Mouse (Mus musculus) neural tube, embryonic 12.5 days (tissue): ENCODE data around the gene Mpdz. TPM values are rescaled to one million over a fixed set of nuclear protein-coding genes. Genes with fewer than 3 reads are reported as not detected.

Experiments used
- ATAC-seq: fragments of 200-750 bp; cut with Nextera tagmentation; 2 replicates; pipeline ENCODE4 v1.8.0; 2017; ENCODE audit warnings: low read depth, mild to moderate bottlenecking, moderate TSS enrichment, moderate library complexity; ENCODE audit not compliant: low FRiP score
- H3K27ac ChIP-seq: fragments of 300-500 bp; sonication (generic); 2 replicates; pipeline ENCODE4 v1.5.1; 2016
- H3K27me3 ChIP-seq: fragments of 300-500 bp; sonication (generic); replicated peaks from 2 replicates; pipeline ENCODE4 v1.6.1; 2016; ENCODE audit warnings: mild to moderate bottlenecking
- H3K36me3 ChIP-seq: fragments of 300-500 bp; sonication (generic); 2 replicates; pipeline ENCODE4 v1.6.1; 2016; ENCODE audit warnings: mild to moderate bottlenecking
- H3K4me1 ChIP-seq: fragments of 300-500 bp; sonication (generic); 2 replicates; pipeline ENCODE4 v1.6.1; 2016
- H3K4me2 ChIP-seq: fragments of 300-500 bp; sonication (generic); replicated peaks from 2 replicates; pipeline ENCODE4 v1.6.1; 2016; ENCODE audit warnings: mild to moderate bottlenecking
- H3K4me3 ChIP-seq: fragments of 300-500 bp; sonication (generic); 2 replicates; pipeline ENCODE4 v1.5.1; 2016
- H3K9ac ChIP-seq: fragments of 300-500 bp; sonication (generic); 2 replicates; pipeline ENCODE4 v1.6.1; 2016; ENCODE audit warnings: mild to moderate bottlenecking
- H3K9me3 ChIP-seq: fragments of 300-500 bp; sonication (generic); 2 replicates; pipeline ENCODE4 v1.6.1; 2016; ENCODE audit warnings: mild to moderate bottlenecking
- WGBS: fragments of 180-500 bp; shearing (Covaris S2); methylation state at CpG from one replicate; pipeline ENCODE4 v1.1.7; 2016; 5-methylcytosine and 5-hydroxymethylcytosine counted together
- polyA plus RNA-seq: library from polyadenylated mRNA; unstranded; fragments of >200 nt; fragmentation: Nextera tagmentation; extraction: Ambion mirVana; gene quantifications from 2 replicates; pipeline ENCODE4 v1.2.1, GENCODE M21; 2016

Mpdz gene
- polyA plus RNA-seq, 1 experiment from 2014 or later = 32.5 TPM

DNA sequence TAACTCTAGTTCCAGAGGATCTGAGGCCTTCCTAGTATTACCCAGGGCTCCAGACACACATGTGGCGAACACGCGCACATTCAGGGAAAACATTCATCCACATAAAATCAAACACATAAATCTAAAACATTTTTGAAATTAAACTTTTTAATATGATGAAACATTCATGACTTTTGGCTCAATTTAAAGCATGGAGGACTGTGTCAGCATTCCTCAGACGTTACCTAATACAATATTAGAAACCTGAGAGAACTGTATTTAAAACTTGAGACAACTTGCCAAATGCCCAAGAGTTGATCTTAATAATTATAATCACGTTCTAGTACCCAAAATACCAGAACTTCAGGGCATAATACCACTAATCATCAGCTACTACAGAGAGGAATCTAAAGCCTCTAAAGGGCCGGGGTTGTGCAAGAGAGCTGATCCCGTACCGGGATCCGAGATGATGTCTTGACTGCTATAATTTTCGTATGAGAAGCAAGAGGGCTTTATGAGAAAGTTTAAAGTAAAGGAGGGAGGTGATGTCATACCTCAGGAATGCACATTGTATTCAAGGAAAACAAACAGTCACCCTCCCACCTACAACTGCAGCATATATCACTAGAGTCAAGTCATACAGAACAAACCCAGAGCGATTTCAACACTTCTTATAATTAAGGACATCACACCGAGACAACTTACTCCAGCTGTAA is 133.0 kb downstream of the Mpdz start:
- no peak overlapping the region for H3K27ac ChIP-seq
- H3K4me1 ChIP-seq = no peaks in the 10 kb centered on the region
- H3K4me2 ChIP-seq = no peak overlapping the region
- WGBS = 84% methylated on average over 12 of the region's 12 CpGs
- H3K27me3 ChIP-seq = no peaks in the 10 kb centered on the region
- H3K4me3 ChIP-seq = no peak overlapping the region
- ATAC-seq = no peak
- H3K9ac ChIP-seq = no peak overlapping the region
- peaks cover 10% of the 10 kb centered on the region for H3K36me3 ChIP-seq
- H3K9me3 ChIP-seq = no peaks in the 10 kb centered on the region

DNA sequence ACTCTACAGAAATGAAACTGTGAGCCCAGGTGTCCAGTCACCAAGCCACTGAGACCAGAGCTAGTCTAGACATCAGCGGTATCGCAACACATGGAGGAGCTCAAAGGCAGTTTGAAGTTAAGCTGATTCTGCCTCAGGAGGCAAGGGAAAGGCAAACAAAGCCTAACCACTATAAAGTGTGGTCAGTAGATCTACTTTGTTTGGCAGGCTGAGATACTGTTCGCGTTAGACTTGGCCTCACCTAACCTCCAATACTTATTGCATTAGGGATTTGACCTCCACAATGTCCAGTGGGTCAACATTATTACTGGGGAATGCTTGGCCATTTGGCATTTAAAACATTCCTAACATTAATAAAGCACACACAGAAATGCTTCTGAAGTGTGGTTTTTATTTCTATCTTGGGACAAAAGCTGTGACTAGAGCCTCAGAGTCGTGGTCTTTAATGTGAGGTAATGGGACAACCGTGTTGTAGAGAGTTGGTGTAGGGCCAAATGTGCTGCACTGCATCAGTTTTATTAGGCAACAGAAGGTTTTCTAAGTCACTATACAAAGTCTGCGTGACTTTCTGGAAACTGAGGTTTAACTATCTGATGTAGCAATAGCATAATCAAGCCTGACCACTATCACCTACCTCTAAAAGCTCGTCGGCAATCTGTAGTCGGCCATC is 134.9 kb downstream of the Mpdz start:
- ATAC-seq = no peak
- peaks cover 20% of the 10 kb centered on the region for H3K36me3 ChIP-seq
- no peak overlapping the region for H3K9ac ChIP-seq
- H3K27ac ChIP-seq = no peak overlapping the region
- no peaks in the 10 kb centered on the region for H3K4me1 ChIP-seq
- no peaks in the 10 kb centered on the region for H3K27me3 ChIP-seq
- no peaks in the 10 kb centered on the region for H3K9me3 ChIP-seq
- 91% methylated on average over 10 of the region's 10 CpGs for WGBS
- no peak overlapping the region for H3K4me3 ChIP-seq
- H3K4me2 ChIP-seq = no peak overlapping the region

DNA sequence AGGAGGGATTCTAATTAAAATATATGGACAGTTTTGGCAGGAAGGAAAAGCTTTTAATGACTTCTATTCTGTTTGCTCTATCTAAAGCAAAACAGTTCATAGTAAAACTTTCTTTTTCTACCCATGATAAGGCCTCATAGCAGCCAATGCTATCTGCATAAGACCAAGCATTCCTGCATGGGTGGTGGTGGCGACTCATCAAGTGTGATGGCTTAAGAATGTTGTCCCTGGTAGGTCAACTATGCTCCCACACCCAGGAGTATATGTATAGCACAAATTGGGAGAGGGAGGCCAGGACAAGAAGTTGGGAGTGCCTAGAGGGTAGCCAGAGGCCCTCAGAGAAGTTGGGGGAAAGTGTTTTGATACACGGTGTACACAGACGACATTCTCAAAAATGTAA is 140.6 kb downstream of the Mpdz start:
- WGBS = 98% methylated on average over 3 of the region's 3 CpGs
- no peaks in the 10 kb centered on the region for H3K27me3 ChIP-seq
- no peaks in the 10 kb centered on the region for H3K9me3 ChIP-seq
- peaks cover 22% of the 10 kb centered on the region for H3K36me3 ChIP-seq
- H3K27ac ChIP-seq = no peak overlapping the region
- no peak overlapping the region for H3K4me2 ChIP-seq
- no peak overlapping the region for H3K9ac ChIP-seq
- no peak for ATAC-seq
- no peaks in the 10 kb centered on the region for H3K4me1 ChIP-seq
- H3K4me3 ChIP-seq = no peak overlapping the region

DNA sequence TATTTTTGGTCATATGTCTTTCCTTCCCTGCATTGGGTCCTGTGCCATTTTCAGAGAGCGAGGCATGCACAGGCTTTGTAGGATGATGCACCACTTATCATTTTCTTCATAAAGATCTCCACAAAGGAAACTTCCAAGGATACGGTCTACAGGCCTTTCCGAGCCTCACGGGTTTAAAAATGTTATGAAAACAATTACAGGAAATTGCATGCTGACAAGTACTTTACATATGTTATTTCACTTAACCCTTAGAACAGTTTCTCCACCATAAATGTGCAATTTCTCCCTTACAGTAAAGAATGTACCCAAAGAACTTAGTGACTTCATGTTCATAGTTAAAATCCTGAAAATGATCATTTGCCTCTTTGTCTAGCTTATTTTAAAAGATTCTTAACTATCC is 144.2 kb downstream of the Mpdz start:
- Histone ChIP-seq H3K9ac (no peak overlapping the region), H3K9me3 (no peaks in the 10 kb centered on the region), H3K4me2 (no peak overlapping the region), H3K36me3 (peaks cover 23% of the 10 kb centered on the region), H3K27me3 (no peaks in the 10 kb centered on the region), H3K4me3 (no peak overlapping the region), H3K4me1 (no peaks in the 10 kb centered on the region), H3K27ac (no peak overlapping the region)
- ATAC-seq = no peak
- WGBS = 75% methylated on average over 4 of the region's 4 CpGs

- ATAC-seq = no peak
- no peak overlapping the region for H3K27ac ChIP-seq
These were observed 149.3 kb downstream of the Mpdz start for GRCm38 (mm10) chr4:81293309-81293708.

GRCm38 (mm10) chr4:81285564-81285963 is 157.1 kb downstream of the Mpdz start:
- ATAC-seq = no peak
- 94% methylated on average over 4 of the region's 4 CpGs for WGBS
- no peak overlapping the region for H3K4me3 ChIP-seq

More at GRCm38 (mm10) chr4:81293309-81293708, 149.3 kb downstream of the Mpdz start:
- no peaks in the 10 kb centered on the region for H3K27me3 ChIP-seq
- H3K9ac ChIP-seq = no peak overlapping the region
- no peaks in the 10 kb centered on the region for H3K4me1 ChIP-seq
- no peaks in the 10 kb centered on the region for H3K9me3 ChIP-seq
- no peak overlapping the region for H3K4me3 ChIP-seq
- H3K4me2 ChIP-seq = no peak overlapping the region
- H3K36me3 ChIP-seq = peaks cover 18% of the 10 kb centered on the region

GRCm38 (mm10) chr4:81283611-81284010 is 159.0 kb downstream of the Mpdz start:
- WGBS = 94% methylated on average over 3 of the region's 3 CpGs
- Histone ChIP-seq H3K27me3 (no peaks in the 10 kb centered on the region), H3K9me3 (no peaks in the 10 kb centered on the region), H3K4me1 (no peaks in the 10 kb centered on the region), H3K27ac (no peak overlapping the region), H3K9ac (no peak overlapping the region), H3K36me3 (peaks cover 13% of the 10 kb centered on the region), H3K4me3 (no peak overlapping the region), H3K4me2 (no peak overlapping the region)
- no peak for ATAC-seq

More at GRCm38 (mm10) chr4:81285564-81285963, 157.1 kb downstream of the Mpdz start:
- Histone ChIP-seq H3K36me3 (peaks cover 15% of the 10 kb centered on the region), H3K9ac (no peak overlapping the region), H3K27me3 (no peaks in the 10 kb centered on the region), H3K4me2 (no peak overlapping the region), H3K27ac (no peak overlapping the region), H3K4me1 (no peaks in the 10 kb centered on the region), H3K9me3 (no peaks in the 10 kb centered on the region)

DNA sequence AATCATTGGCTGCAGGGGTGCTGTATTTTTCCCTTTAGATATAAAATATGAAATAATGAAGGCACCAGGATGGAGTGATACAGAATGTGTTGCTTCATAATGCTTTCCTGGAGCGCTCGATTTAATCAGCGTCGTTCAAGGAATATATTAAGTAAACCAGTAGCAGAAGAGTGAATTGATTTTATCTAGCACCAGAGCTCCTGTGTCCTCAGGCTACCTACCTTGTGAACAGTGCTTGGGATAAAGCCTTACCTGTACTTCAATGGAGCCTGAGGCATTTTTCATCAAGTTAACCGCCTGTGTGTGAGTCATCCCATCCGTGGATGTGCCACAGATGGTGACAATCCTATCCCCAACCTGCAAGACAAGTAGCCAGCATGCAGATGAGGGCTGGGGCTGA is 159.5 kb downstream of the Mpdz start:
- peaks cover 10% of the 10 kb centered on the region for H3K36me3 ChIP-seq

DNA sequence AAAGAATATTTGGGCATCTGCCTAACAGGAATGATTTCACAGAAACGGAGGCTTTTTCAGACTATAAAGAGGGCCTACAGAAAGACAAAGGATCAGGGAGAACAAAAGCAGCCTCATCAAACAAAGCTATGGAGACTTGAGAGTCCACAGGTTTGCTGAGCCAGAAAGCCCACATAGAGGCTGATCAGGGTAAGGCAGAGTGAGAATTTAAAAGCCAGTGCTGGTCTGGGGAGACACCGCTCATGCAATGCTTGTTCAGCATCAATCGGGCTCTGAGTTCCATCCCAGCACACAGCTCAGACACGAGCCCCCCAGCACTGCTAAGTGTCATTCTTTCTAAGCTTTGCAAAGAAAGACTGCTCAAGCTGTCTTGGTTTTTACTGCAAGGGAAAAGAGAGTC is 162.5 kb downstream of the Mpdz start:
- Histone ChIP-seq H3K27ac (no peak overlapping the region), H3K4me3 (no peak overlapping the region)

More for the DNA sequence above, 159.5 kb downstream of the Mpdz start:
- no peak overlapping the region for H3K4me3 ChIP-seq
- H3K4me2 ChIP-seq = no peak overlapping the region
- 93% methylated on average over 6 of the region's 6 CpGs for WGBS
- no peaks in the 10 kb centered on the region for H3K9me3 ChIP-seq
- H3K9ac ChIP-seq = no peak overlapping the region
- no peak for ATAC-seq
- no peaks in the 10 kb centered on the region for H3K4me1 ChIP-seq
- H3K27ac ChIP-seq = no peak overlapping the region
- no peaks in the 10 kb centered on the region for H3K27me3 ChIP-seq

GRCm38 (mm10) chr4:81279451-81279850 is 163.2 kb downstream of the Mpdz start:
- Histone ChIP-seq H3K27me3 (no peaks in the 10 kb centered on the region), H3K4me2 (no peak overlapping the region), H3K4me1 (no peaks in the 10 kb centered on the region), H3K9ac (no peak overlapping the region), H3K27ac (no peak overlapping the region), H3K36me3 (peaks cover 6% of the 10 kb centered on the region; the same call in 1 of the 2 replicates), H3K9me3 (no peaks in the 10 kb centered on the region), H3K4me3 (no peak overlapping the region)
- ATAC-seq = no peak
- 73% methylated on average over 5 of the region's 5 CpGs for WGBS

More for the DNA sequence above, 162.5 kb downstream of the Mpdz start:
- Histone ChIP-seq H3K9me3 (no peaks in the 10 kb centered on the region), H3K36me3 (peaks cover 6% of the 10 kb centered on the region; the same call in 1 of the 2 replicates), H3K4me2 (no peak overlapping the region), H3K4me1 (no peaks in the 10 kb centered on the region), H3K27me3 (no peaks in the 10 kb centered on the region), H3K9ac (no peak overlapping the region)
- no peak for ATAC-seq
- 39% methylated on average over 4 of the region's 4 CpGs for WGBS

DNA sequence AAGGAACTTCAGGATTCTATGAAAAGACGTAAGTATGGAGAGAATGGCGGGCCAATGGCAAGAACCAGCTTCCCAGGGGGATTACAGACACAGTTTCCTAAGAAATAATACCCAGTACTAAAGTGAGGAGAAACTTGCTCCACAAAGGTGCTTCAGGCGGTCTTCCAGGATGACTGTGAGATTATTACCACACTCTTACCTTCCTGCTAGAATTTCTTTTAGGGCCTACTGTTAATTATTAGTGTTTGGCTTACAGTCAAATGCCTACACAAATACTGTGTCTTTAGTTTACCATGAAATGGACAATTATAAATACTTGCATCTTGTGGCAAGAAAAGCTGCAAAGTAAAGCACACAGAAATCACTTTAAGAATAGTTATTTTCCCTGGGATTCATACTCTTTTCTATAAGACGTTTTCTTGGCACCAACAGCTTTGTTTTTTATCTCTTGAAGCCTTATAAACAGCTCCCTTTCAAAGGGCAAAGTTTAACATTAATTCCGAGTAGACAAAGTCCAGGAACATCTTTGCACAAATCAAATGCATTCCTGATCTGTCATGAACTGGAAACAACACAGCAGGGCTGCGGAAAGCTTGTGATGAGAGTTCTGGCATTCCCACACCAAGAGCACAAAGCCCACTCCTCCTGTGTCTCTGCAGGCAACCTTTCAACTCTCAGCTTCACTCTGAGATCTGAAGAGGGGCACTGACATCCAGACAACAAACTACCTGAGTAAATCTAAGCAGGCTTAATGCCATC is 166.5 kb downstream of the Mpdz start:
- no peak overlapping the region for H3K4me2 ChIP-seq
- WGBS = 51% methylated on average over 6 of the region's 6 CpGs
- no peak overlapping the region for H3K9ac ChIP-seq
- no peak overlapping the region for H3K4me3 ChIP-seq
- no peaks in the 10 kb centered on the region for H3K9me3 ChIP-seq
- H3K27me3 ChIP-seq = no peaks in the 10 kb centered on the region
- peaks cover 6% of the 10 kb centered on the region; the same call in 1 of the 2 replicates for H3K36me3 ChIP-seq
- H3K4me1 ChIP-seq = no peaks in the 10 kb centered on the region
- no peak for ATAC-seq
- no peak overlapping the region for H3K27ac ChIP-seq

DNA sequence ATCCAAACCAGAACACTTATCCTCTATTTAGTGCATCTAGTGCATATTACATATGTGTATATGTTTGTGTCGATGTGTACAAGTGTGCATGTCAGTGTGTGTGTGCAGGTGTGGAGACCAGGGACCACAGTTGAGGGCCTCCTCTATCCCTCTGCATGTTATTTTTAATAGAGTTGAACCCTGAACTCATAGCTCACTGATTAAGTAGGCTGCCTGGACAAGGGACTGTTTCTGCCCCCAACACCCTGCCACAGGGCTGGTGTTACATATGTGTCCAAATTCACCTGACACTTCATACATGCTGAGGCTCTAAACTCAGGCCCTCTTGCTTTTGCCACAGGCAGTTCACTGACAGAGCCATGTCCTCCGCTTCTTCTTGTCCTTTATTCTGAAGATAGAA is 169.5 kb downstream of the Mpdz start:
- WGBS = 94% methylated on average over 2 of the region's 2 CpGs
- Histone ChIP-seq H3K4me1 (no peaks in the 10 kb centered on the region), H3K27me3 (no peaks in the 10 kb centered on the region), H3K9ac (no peak overlapping the region), H3K4me3 (no peak overlapping the region), H3K27ac (no peak overlapping the region), H3K4me2 (no peak overlapping the region), H3K9me3 (no peaks in the 10 kb centered on the region), H3K36me3 (peaks cover 4% of the 10 kb centered on the region; the same call in 1 of the 2 replicates)
- no peak for ATAC-seq
